Mouse (Mus musculus) cerebellum, adult 2 months (tissue): ENCODE results near the gene Thap4.

Experiments
- CTCF ChIP-seq: fragments of 200-500 bp; IDR thresholded peaks from 2 replicates; pipeline ENCODE4 v1.5.1; 2011; ENCODE audit warnings: low read depth, mild to moderate bottlenecking, control low read depth, low read length, moderate library complexity, borderline replicate concordance; ENCODE audit not compliant: insufficient read depth
- POLR2A ChIP-seq: fragments of 200-500 bp; IDR thresholded peaks from 2 replicates; pipeline ENCODE4 v1.6.1; 2011; ENCODE audit warnings: low read length, control low read depth, borderline replicate concordance; ENCODE audit not compliant: insufficient read depth

DNA sequence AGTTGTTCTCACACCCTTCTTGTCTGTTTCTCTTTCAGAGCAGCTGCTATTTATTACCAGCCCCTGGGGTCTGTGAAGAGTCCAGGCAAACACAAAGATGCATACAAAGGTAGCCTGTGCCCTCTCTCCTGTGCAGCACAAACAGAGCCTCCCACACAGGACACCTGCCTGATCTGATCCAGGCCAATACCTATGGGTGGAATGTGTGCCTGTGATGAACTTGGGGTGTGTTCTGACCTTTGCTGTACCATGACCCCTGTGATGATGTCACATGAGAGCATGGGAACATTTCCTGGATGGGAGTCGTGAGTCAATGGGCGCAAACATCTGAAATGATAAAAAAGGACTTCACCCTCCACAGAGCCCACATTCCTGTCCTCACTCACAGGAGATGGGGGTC lies 99.9 kb downstream of the Thap4 start:
- TF ChIP-seq POLR2A = no peak
- TF ChIP-seq CTCF = no peak
